Mouse (Mus musculus) limb, embryonic 12.5 days (tissue): ENCODE data around the gene Gm49321. TPM values are rescaled to one million over a fixed set of nuclear protein-coding genes. Genes with fewer than 3 reads are reported as not detected.

Source experiments
- ATAC-seq: fragments of 200-750 bp; cut with Nextera tagmentation; 2 replicates; pipeline ENCODE4 v1.8.0; 2017; ENCODE audit warnings: low read depth, moderate TSS enrichment; ENCODE audit not compliant: insufficient number of reproducible peaks, insufficient read depth, low FRiP score, low TSS enrichment
- H3K27ac ChIP-seq: fragments of 300-500 bp; sonication (generic); 2 replicates; pipeline ENCODE4 v1.5.1; 2016; ENCODE audit warnings: mild to moderate bottlenecking, moderate library complexity
- H3K27me3 ChIP-seq: fragments of 300-500 bp; sonication (generic); 2 replicates; pipeline ENCODE4 v1.6.1; 2016; ENCODE audit warnings: mild to moderate bottlenecking, moderate library complexity
- H3K36me3 ChIP-seq: fragments of 300-500 bp; sonication (generic); 2 replicates; pipeline ENCODE4 v1.6.1; 2016; ENCODE audit warnings: mild to moderate bottlenecking, moderate library complexity
- H3K4me1 ChIP-seq: fragments of 300-500 bp; sonication (generic); replicated peaks from 2 replicates; pipeline ENCODE4 v1.6.1; 2016
- H3K4me2 ChIP-seq: fragments of 300-500 bp; sonication (generic); 2 replicates; pipeline ENCODE4 v1.6.1; 2016; ENCODE audit warnings: mild to moderate bottlenecking, moderate library complexity
- H3K4me3 ChIP-seq: fragments of 300-500 bp; sonication (generic); replicated peaks from 2 replicates; pipeline ENCODE4 v1.5.1; 2016; ENCODE audit warnings: mild to moderate bottlenecking
- H3K9ac ChIP-seq: fragments of 300-500 bp; sonication (generic); replicated peaks from 2 replicates; pipeline ENCODE4 v1.6.1; 2016; ENCODE audit warnings: mild to moderate bottlenecking, moderate library complexity
- H3K9me3 ChIP-seq: fragments of 300-500 bp; sonication (generic); 2 replicates; pipeline ENCODE4 v1.6.1; 2016; ENCODE audit warnings: mild to moderate bottlenecking, moderate library complexity
- WGBS: fragments of 180-500 bp; shearing (Covaris S2); methylation state at CpG from one replicate; pipeline ENCODE4 v1.1.7; 2016; 5-methylcytosine and 5-hydroxymethylcytosine counted together
- polyA plus RNA-seq: library from polyadenylated mRNA; unstranded; fragments of >200 nt; fragmentation: Nextera tagmentation; extraction: Ambion mirVana; gene quantifications from 2 replicates; pipeline ENCODE4 v1.2.1, GENCODE M21; 2016

Gm49321 gene
- polyA plus RNA-seq, 1 experiment from 2014 or later = 13.7 TPM

DNA sequence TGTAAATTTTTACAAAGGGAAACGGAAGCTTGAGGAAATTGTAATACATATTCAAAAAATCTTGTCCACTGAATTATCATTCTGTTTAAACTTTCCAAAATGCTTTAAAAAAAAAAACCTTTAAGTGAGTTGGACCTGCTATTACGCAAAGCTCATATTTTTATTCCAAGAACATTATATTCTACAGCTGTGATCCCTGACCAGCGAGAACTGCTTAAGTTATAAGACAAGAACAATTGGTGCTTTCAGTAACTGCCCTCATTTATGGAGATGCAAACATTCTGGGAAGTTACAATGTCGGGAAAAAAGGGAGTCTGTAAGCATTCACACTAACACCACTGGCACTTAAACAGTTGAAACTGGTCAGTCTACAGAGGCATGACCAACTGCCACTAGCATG lies 31.9 kb upstream of the Gm49321 start:
- no peaks in the 10 kb centered on the region for H3K27me3 ChIP-seq
- no peak overlapping the region for H3K9ac ChIP-seq
- ATAC-seq = no peak
- WGBS = 70% methylated on average over 4 of the region's 4 CpGs
- H3K4me1 ChIP-seq = peaks cover 19% of the 10 kb centered on the region
- H3K27ac ChIP-seq = no peak overlapping the region
- H3K4me2 ChIP-seq = no peak overlapping the region
- no peaks in the 10 kb centered on the region for H3K36me3 ChIP-seq
- no peaks in the 10 kb centered on the region for H3K9me3 ChIP-seq
- H3K4me3 ChIP-seq = no peak overlapping the region

DNA sequence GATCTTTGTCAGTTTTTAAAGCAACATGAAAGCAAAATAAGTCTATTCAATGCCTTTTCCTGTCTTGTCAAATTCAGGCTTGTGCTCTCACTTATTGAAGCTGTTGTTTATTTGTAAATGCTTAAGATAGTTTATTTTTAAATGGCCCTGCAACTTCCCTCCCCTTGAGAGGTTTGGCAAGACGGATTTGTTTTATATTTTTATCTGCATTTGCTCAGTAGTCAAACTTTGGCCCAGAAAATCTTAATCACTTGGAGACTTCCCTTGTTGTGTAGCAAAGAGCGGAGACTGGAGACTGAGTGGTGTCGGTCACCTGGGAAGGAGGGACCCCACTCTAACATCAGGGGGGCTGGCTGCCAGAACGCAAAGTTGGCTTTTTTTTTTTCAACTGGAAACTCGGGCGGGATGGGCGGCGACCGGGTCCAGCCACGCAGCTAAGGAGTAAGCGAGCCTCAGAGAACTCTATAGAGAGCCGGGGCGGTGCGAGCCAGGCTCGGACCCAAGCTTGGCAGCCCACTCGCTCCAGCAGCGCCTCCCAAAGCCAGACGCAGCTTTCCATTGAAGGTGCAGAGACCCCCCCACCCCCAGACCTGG lies 30.3 kb upstream of the Gm49321 start:
- WGBS = 1% methylated on average over 18 of the region's 18 CpGs
- peaks cover 22% of the 10 kb centered on the region for H3K4me1 ChIP-seq
- no peaks in the 10 kb centered on the region for H3K9me3 ChIP-seq
- peak overlapping the region; percentile 79 for H3K27ac ChIP-seq
- ATAC-seq = no peak
- H3K36me3 ChIP-seq = no peaks in the 10 kb centered on the region
- peak overlapping the region; percentile 77 for H3K4me2 ChIP-seq
- no peaks in the 10 kb centered on the region for H3K27me3 ChIP-seq
- H3K9ac ChIP-seq = 0 out of 2 replicates have a peak overlapping the region, but pooled peaks have one; percentile 38
- peak overlapping the region; percentile 96 for H3K4me3 ChIP-seq

- Histone ChIP-seq H3K4me1 (peaks cover 22% of the 10 kb centered on the region), H3K36me3 (no peaks in the 10 kb centered on the region), H3K27me3 (no peaks in the 10 kb centered on the region), H3K9ac (peak overlapping the region; percentile 98), H3K9me3 (no peaks in the 10 kb centered on the region), H3K4me2 (peak overlapping the region; percentile 77), H3K27ac (peak overlapping the region; percentile 99), H3K4me3 (peak overlapping the region; percentile 96)
- WGBS = under 1% methylated on average over 41 of the region's 51 CpGs
- ATAC-seq = peak; percentile 100
Observed at GRCm38 (mm10) chr12:73907673-73908150, 29.7 kb upstream of the Gm49321 start.

DNA sequence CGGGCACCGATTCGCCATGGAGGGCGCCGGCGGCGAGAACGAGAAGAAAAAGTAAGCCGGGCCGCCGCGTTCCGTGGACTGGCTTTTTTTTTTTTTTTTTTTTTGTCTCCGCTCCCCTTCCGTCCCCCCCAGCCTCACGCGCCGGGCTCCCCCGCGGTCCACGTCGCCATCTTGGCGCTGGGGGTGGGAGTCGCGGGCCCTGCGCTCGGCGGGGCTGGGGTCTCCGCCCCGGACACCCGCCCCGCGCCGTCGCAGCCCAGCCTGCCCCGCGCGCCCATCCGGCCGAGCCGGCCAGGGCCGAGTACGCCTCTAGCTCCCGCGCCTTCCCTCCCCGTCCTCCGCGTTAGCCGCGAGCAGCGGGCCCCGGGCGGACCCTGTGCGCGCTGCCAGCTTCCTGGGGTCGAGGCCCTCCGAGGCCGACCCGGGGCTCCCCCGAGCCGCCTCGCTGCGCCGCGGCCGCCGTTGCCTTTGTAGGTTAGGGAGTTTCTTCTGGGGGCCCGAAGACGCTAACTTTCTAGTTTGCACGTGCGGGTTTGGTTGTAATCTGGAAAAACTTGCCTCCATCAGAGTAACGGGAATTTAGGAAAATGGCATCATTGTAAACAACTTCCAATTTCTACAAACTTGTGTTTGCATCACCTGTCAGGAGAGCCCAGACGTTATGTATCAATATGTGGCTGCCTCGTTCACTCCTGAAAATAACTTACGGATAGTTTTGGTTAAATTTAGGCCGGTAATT lies 29.0 kb upstream of the Gm49321 start:
- Histone ChIP-seq H3K9me3 (no peaks in the 10 kb centered on the region), H3K27ac (peak overlapping the region; percentile 99), H3K27me3 (no peaks in the 10 kb centered on the region), H3K4me3 (peak overlapping the region; percentile 96), H3K4me1 (peaks cover 22% of the 10 kb centered on the region), H3K36me3 (no peaks in the 10 kb centered on the region), H3K4me2 (peak overlapping the region; percentile 77), H3K9ac (peak overlapping the region; percentile 98)
- peak; percentile 34; the same call in 1 of the 2 replicates for ATAC-seq
- under 1% methylated on average over 64 of the region's 76 CpGs for WGBS

- Histone ChIP-seq H3K4me1 (peaks cover 22% of the 10 kb centered on the region), H3K4me2 (peak overlapping the region; percentile 77), H3K36me3 (no peaks in the 10 kb centered on the region), H3K9me3 (no peaks in the 10 kb centered on the region), H3K4me3 (peak overlapping the region; percentile 96), H3K27ac (no peak overlapping the region), H3K9ac (peak overlapping the region; percentile 98), H3K27me3 (no peaks in the 10 kb centered on the region)
- ATAC-seq = no peak
- 4% methylated on average over 6 of the region's 6 CpGs for WGBS
Observed at GRCm38 (mm10) chr12:73909013-73909575, 28.4 kb upstream of the Gm49321 start.

- no peaks in the 10 kb centered on the region for H3K36me3 ChIP-seq
- H3K4me3 ChIP-seq = no peak overlapping the region
- no peak for ATAC-seq
- no peaks in the 10 kb centered on the region for H3K4me1 ChIP-seq
- no peak overlapping the region for H3K4me2 ChIP-seq
- H3K27me3 ChIP-seq = no peaks in the 10 kb centered on the region
- 93% methylated on average over 5 of the region's 5 CpGs for WGBS
- H3K27ac ChIP-seq = no peak overlapping the region
- H3K9me3 ChIP-seq = no peaks in the 10 kb centered on the region
- no peak overlapping the region for H3K9ac ChIP-seq
Observed at GRCm38 (mm10) chr12:73918479-73918878, 19.0 kb upstream of the Gm49321 start.

- no peaks in the 10 kb centered on the region for H3K9me3 ChIP-seq
- H3K27ac ChIP-seq = no peak overlapping the region
- H3K4me1 ChIP-seq = no peaks in the 10 kb centered on the region
- H3K9ac ChIP-seq = no peak overlapping the region
- 92% methylated on average over 3 of the region's 3 CpGs for WGBS
- H3K36me3 ChIP-seq = peaks cover 69% of the 10 kb centered on the region
- no peak overlapping the region for H3K4me2 ChIP-seq
- no peak for ATAC-seq
- H3K27me3 ChIP-seq = no peaks in the 10 kb centered on the region
- no peak overlapping the region for H3K4me3 ChIP-seq
Observed at GRCm38 (mm10) chr12:73930266-73930665, 7.2 kb upstream of the Gm49321 start.

DNA sequence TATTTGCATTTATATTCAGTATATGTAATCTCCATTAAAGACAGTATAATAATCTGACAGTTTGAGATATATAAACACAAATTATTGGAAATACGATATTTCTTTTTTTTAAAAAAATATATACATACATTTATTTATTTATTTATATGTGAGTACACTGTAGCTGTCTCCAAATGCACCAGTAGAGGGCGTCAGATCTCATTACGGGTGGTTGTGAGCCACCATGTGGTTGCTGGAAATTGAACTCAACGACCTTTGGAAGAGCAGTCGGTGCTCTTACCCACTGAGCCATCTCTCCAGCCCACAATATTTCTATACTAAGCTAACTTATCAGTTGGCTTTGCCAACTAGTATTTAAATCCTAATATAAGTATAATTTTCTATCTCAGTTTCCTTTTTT lies 6.2 kb upstream of the Gm49321 start:
- no peak for ATAC-seq
- no peaks in the 10 kb centered on the region for H3K4me1 ChIP-seq
- H3K4me3 ChIP-seq = no peak overlapping the region
- H3K4me2 ChIP-seq = no peak overlapping the region
- H3K36me3 ChIP-seq = peaks cover 75% of the 10 kb centered on the region
- no peak overlapping the region for H3K9ac ChIP-seq
- H3K27ac ChIP-seq = no peak overlapping the region
- H3K9me3 ChIP-seq = no peaks in the 10 kb centered on the region
- H3K27me3 ChIP-seq = no peaks in the 10 kb centered on the region
- WGBS = 63% methylated on average over 5 of the region's 5 CpGs

DNA sequence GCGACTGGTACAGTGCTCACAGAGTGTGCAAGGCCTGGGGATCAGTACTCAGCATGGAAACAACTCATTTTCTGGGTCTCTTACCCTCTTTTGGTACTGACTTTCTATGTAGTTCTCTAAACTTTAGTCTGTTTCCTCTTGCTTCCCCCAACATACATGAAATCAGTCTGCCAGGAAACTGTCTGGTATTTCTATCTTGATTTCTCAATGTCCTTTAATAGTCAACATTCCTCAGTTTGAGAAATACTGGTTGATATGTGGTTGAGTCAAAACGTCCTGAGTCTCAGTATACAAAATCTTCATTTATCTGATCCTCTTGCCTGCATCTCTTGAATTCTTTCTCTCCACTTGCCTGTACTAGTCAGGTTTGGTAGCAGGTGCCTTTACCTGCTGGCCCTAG lies 2.9 kb upstream of the Gm49321 start:
- Histone ChIP-seq H3K27ac (no peak overlapping the region), H3K36me3 (peaks cover 82% of the 10 kb centered on the region), H3K4me3 (no peak overlapping the region), H3K9ac (no peak overlapping the region), H3K27me3 (no peaks in the 10 kb centered on the region), H3K4me2 (no peak overlapping the region), H3K4me1 (no peaks in the 10 kb centered on the region), H3K9me3 (no peaks in the 10 kb centered on the region)
- no peak for ATAC-seq
- 85% methylated on average over 2 of the region's 2 CpGs for WGBS

- no peaks in the 10 kb centered on the region for H3K27me3 ChIP-seq
- H3K9ac ChIP-seq = no peak overlapping the region
- H3K4me2 ChIP-seq = no peak overlapping the region
- no peak overlapping the region for H3K27ac ChIP-seq
- no peak overlapping the region for H3K4me3 ChIP-seq
- WGBS = 96% methylated on average over 6 of the region's 6 CpGs
- H3K4me1 ChIP-seq = no peaks in the 10 kb centered on the region
- H3K9me3 ChIP-seq = no peaks in the 10 kb centered on the region
- no peak for ATAC-seq
- H3K36me3 ChIP-seq = peaks cover 85% of the 10 kb centered on the region
Observed at GRCm38 (mm10) chr12:73939542-73939941, 2.1 kb downstream of the Gm49321 start.

DNA sequence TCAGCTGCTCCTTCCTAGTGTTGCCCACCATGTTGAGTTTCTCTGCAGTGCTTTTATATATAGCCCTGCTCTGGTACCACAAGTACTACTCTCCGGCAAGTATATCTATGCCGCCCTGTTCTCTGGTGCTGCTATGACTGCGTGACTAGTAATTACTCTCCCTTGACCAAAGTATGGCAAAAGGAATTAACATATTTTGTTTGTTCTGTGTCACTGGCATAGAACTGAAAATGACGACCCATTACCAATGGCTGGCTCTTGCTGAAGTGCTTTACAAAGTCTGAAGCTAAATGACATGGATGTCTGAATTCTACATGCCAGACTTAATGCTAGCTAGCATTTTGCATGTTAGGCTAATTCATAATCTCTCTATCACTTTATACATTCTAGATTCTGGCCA lies 11.0 kb downstream of the Gm49321 start:
- H3K4me3 ChIP-seq = no peak overlapping the region
- ATAC-seq = no peak
- peaks cover 15% of the 10 kb centered on the region for H3K27me3 ChIP-seq
- no peak overlapping the region for H3K4me2 ChIP-seq
- no peak overlapping the region for H3K27ac ChIP-seq
- peaks cover 35% of the 10 kb centered on the region for H3K36me3 ChIP-seq
- no peaks in the 10 kb centered on the region for H3K9me3 ChIP-seq
- peaks cover 6% of the 10 kb centered on the region for H3K4me1 ChIP-seq
- H3K9ac ChIP-seq = no peak overlapping the region
- WGBS = 94% methylated on average over 4 of the region's 4 CpGs
